Mouse (Mus musculus) Muller cell, postnatal 12 days (primary cell): Measurements from ENCODE around the gene Agl.

Experiments
- DNase-seq: peaks from one replicate; pipeline ENCODE4 v3.0.0-alpha.2; 2015; ENCODE audit errors: inconsistent ontology term

Agl gene

GRCm38 (mm10) chr3:116807811-116808506 lies at the start of gene Agl:
Agl (minus strand) TSS chr3:116808166.
- peak; percentile 99 for DNase-seq

DNA sequence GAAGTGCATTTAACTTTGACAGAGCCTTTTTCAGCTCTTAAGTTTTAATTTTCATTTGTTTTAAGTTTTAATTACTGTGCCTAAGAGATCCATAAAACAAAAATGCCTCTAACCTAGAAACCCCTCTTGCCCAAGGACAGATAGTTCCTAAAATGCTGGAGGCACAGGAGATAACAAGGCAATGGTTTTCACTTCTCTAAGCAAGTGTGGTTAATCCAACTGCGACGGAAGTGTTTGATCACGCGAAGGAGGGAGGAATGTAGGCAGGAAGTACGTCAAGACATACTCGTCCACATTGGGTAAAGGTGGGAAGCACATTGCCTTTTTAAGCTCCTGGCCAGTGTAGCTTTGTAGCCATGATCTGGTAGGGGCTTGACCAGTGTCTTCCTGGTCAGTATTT lies 49.6 kb upstream of the Agl start:
- no peak for DNase-seq

DNA sequence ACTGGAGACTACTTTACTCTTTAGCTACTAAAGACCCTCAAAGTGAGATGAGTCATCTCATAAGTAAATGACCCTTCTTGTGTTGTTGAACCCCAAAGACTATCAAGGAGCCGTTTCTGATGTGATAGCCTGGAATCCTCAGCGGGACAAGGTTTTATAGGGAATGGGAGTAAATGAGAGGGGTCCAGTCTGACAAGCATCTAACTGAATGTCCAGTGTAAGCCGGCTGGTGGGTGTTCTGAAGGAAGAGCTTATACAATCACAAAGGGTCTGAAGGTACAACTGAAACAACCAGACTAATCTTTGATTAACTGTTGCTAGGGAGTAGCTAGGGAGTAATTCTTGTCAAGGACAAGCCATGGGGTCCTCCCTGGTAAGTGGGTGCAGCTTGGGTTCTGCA lies 44.5 kb upstream of the Agl start:
- no peak for DNase-seq

- no peak for DNase-seq
Observed at GRCm38 (mm10) chr3:116850376-116850775, 42.4 kb upstream of the Agl start.

GRCm38 (mm10) chr3:116848936-116849335 lies 41.0 kb upstream of the Agl start:
- DNase-seq: no peak

GRCm38 (mm10) chr3:116848099-116848498 lies 40.1 kb upstream of the Agl start:
- peak; percentile 35 for DNase-seq

DNA sequence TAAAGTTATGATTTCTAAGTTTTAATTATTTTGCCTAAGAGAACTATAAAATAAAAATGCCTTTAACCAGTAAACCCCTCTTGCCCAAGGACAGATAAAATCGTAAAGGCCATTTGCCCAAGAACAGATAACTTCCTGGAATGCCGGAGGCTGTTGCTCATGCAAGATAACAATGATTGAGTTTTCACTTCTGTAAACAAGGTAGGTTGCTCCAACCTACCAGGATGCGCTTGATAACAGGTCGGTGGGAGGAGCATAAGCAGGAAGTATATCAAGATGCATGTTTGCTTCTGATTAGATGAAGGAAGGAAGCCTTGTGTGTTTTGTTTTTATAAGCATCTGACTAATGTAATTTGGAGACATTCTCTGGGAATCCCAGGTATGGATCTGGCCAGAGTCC lies 38.1 kb upstream of the Agl start:
- no peak for DNase-seq

DNA sequence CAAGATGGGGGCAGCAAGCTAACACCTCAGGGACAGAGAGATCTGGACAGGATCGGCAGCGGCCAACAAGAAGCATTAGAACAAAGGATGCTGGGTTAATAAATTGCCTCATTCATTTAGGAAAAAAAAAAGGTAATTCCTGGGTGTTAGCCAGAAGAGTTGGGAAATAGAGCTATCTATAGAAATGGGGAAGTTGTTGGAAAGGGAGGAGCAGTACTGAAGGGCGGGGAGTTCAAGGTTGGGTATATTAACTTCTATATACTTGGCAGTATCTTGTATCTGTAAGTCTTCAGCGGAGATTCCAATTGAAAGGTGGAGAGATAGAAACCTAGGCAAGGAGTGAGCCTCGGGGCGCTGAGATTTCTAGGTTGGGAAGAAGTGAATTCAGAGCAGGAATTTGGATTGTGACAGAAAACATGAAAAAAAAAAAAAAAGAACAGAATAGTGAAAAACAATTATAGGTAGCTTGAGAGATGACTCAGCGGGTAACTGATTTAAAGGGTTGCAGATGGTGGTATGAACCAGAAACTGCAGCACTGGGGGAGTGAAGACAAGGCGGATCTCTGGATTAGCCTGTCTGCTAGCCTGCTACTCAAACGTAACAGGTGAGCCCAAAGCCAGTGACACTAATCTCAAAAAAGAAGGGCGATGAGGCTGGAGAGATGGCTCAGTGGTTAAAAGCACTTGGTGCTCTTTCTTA lies 37.1 kb upstream of the Agl start:
- DNase-seq: no peak

DNA sequence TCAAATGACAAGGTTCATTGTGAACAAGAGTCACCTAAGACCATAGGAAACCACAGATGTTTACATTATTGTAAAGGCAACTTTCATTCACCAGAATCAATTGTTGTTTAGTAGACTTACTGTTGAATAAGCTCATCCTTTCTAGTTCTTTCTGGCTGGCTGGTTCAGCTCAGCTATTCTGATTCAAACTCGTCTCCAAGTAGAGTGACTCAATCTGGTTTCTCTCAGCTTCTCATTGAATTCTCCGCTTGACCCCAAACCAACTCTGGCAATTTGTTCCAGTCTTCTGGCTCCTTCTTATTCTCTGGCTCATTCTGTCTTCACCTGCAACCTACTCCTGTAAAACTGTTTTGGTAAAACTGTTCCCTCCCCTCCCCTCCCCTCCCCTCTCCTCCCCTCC lies 33.3 kb upstream of the Agl start:
- DNase-seq: peak; percentile 16

DNA sequence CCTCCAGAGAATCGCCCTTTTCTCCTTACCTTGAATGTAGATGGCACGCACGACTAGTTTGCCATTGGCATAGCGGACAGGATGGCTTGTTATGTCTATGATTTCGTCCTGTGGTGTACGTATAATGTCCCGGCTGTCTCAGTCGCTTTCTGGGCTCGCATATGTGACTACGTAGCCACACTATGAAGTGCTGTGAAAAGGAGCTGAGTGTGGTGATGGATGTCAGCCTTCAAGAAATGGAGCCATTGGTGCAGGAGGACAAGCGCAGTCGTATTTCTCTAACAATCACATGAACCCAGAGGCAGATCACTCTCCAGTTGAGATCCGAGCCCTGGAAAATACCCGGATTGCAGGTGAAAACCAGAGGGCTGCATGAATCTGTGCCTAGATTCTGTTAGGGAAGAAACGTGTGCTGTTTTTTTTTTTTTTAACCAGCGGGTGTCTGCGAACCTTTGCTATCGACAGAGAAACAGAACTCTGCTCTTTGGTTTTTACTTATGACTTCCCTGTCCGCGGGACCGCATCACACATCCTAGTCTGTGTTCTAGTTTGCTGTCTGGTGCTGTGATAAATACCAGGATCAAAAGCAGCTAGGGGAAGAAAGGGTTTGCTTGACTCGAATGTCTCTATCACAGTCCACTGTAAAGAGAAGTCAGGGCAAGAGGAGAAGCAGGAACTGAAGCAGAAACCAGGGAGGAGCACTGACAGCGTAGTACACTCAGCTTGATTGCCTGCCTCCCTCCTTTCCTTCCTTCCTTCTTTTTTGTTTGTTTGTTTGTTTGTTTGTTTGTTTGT lies 28.9 kb upstream of the Agl start:
- DNase-seq: no peak

DNA sequence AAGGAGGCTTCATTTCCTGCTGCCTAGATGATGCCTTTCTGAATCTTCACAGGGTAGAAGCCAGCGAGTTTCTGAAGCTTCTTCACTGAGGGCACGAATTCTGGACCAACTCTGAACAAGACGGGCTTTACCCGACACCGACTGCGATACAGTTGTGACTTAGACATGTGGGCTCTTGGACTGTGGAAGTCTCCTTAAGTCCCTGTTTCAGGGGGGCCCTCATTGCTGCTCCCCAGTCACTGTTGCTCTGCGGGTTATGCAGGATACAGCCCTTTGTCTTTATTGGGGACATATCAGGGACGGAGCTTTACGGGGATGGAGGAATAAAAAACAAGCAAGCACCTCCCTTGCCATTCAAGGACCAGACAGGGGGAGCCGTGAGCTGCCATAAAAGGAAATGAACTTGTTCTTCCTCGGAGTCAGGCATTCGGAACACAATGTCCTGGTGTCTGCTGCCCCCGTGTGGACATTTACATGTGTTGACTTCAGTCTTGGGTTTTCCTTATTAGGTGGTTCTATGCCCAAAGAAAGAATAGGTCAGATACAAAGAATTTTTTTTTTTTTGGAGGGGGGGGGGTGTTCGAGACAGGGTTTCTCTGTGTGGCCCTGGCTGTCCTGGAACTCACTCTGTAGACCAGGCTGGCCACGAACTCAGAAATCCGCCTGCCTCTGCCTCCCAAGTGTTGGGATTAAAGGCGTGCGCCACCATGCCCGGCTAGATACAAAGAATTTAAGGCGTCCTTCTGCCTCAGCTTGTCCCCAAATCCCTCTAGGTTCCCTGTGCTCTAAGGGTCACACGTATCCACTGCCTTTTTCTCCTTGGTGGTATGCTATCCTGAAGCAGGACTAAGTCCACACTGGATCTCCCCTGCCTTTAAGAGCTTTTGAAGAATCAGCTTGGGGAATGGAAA lies 28.1 kb upstream of the Agl start:
- peak; percentile 84 for DNase-seq

- no peak for DNase-seq
Observed at GRCm38 (mm10) chr3:116835350-116835749, 27.4 kb upstream of the Agl start.

DNA sequence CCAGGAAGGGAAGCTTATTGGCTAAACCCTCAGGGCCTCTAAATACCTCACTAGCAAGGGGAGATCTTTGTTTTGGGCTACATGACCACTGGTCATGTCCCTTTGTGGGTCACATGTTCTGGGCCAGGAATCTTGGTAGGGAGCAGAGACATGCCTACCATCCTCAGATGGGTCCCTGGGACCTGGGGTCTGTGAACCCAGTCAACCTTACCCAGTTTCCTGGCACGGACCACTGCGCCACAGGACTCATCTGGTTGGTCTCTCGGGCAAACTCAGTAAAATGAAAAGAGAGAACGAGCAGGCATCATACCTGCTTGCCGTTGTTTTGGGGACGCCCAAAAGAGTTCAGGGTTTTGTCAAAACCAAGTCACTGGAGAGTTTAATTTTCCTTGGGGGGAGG lies 26.3 kb upstream of the Agl start:
- no peak for DNase-seq

- DNase-seq: no peak
Observed at GRCm38 (mm10) chr3:116833491-116833890, 25.5 kb upstream of the Agl start.

DNA sequence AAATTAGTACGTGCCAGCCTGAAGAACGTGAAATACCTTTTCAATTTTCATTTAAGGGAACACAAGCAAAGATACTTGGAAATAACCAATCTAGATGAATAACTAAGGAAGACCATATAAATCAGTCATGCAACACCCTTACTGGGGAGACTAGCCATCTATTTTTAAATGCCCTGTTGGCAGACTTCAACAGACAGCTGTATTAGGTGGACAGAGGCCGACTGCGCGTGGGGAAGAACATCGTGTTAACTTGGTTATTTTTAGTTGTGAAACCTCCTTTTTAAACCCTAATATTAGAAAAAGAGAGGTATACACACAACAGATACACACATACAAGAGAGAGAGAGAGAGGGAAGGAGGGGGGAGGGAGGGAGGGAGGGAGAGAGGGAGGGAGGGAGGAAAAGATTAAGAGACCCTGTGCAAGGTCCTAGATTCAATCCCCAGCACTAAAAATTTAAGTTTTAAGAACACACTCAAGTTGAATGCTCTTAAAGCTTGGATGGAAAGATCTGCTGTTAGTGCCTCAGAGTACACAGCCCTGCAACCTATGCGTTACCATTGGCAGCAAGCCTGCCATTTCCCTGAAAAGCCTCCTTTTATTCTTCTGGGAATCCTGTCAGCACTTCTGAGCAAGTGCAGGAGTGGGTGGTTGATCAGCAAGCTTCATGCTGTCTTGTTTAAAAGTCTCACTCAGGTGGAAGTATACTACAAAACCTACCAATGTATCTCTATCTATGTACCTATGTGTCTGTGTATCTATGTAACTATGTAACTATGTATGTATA lies 24.8 kb upstream of the Agl start:
- no peak for DNase-seq

DNA sequence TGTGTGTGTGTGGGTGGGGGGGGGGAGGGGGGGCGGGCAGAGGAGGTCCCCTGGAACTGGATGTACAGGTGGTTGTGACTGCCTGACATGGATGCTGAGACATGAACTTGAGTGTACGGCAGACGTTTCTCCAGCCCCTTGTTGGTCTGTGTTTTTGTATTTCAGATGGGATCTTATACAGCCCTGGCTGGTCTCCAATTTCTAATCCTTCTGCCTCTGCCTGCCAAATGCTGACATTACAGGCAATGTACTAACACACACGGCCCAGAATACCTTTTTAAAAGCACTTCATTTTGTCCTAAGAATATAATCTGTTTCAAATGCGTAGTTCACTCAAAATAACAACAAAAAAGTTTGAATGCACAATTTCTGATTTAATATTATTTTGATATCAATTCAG lies 23.4 kb upstream of the Agl start:
- no peak for DNase-seq

DNA sequence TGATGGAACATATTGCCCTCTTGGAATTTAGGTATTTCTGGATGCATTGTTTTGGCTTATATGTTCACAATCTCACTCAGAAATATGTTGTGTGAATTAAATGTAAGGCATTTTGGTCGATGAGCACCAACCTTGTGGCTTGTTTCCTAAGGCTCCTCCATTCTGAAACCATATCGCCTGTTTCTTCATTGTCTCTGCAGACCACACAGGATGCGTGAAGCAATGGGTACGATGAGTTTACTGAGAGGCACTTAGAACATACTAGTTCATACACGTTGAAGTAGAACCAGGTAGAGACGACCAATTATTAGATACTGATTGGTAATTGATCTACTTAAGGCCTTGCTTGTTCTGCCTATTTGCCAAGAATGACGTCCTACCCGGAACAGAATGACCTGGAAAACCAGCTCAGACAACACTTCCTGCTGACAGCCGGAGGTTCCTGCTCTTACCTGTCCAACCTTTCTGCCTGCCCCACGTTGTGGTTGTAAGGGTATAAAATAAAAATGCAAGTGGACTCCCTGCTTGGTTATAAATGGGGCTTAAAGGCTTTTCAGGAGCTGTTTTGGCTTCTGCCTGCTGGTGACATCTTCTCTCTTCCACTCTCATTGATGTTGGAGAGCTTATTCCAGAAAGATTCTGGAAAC lies 21.4 kb upstream of the Agl start:
- no peak for DNase-seq

DNA sequence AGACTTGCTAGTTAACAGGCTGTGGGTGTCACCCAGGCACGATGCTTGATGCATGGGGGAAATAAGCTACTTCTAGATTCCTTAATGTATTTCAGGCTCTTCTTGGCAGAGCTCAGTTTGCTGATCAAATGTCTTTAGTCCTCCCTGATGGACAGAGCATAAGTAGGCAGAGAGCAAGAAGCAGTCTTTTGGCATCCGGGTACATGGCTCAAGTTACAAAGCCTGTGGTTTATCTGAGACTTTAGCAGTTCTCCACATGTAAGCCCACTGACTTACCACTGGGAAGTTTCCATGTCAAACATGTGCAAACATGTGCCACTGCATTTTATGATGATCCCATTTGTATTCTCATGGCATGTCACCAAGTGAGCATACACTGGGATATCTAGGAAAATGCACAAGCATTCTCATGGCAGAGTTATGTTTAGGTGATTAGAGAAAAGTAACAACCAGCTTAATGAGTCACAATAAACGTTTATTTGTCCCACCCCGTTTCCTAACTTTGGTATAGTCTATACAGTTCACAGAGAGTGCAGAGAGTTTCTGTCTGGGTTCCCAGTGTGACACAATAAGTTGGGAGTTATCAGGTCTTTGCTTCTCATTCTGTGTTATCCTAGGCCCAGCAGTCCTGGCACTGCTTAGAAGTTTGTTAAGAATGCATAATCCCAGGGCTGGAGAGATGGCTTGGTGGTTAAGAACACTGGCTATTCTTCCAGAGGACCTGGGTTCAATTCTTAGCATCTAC lies 18.7 kb upstream of the Agl start:
- no peak for DNase-seq

DNA sequence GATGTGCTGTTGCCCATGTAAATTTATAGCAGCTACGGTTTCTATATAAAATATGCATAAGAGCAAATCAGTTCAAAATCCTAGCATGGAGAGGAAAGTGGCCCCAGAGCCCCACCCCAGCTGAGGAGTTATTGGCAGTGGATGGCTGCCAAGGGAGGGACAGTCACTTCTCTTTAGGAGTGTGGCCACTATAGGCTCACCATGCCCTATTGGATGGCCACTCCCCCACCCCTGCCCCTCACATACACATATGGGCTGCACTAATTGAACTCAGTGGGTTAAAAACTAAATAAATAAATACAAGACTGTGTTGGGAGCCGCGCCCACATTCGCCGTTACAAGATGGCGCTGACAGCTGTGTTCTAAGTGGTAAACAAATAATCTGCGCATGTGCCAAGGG lies 9.3 kb upstream of the Agl start:
- no peak for DNase-seq
